Mouse (Mus musculus): Measurements from ENCODE around the gene Gdpgp1. TPM values are rescaled to one million over a fixed set of nuclear protein-coding genes. Genes with fewer than 3 reads are reported as not detected.

Gene Gdpgp1
- polyA plus RNA-seq (2014; fragmentation: Nextera tagmentation; extraction: Ambion mirVana) = 5.0 and 5.6 TPM in 2 replicates

DNA sequence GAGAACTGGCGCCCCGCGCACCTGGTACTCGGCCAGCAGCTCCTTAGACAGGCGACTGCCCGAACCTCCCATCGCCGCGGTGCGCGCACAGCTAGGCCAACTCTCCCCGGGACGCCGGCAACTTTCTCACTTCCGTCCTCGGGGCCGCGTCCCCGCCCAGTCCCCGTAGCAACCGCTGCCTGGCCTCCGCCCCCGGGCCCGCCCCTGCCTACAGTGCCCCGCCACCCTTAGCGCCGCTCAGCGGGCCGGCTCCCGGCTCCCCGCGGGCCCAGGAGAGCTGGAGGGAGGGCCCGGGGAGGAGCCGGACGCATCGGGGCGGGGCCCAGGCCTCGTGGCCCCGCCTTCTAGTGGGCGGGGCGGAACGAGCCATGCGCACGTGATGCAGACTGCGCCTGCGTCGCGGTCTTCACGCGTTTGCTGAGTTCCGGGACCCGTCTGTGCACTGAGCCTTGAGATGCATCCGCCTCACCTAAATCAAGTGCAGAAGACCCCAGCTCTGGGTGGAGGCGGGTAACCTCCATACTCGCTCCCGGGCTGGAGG is at the start of gene Gdpgp1, which contains the start of gene Cib1:
Gdpgp1 (plus strand) TSS at position 377 of the 541 bp plus-strand sequence.
Cib1 (minus strand) TSS at position 325 of the 541 bp plus-strand sequence.
- under 1% methylated on average over 54 of the region's 56 CpGs for WGBS
- peak within 1 kb of the TSS; percentile 68 for H3K4me2 ChIP-seq (replicated peaks; ENCODE audit: low read depth, low read length)

DNA sequence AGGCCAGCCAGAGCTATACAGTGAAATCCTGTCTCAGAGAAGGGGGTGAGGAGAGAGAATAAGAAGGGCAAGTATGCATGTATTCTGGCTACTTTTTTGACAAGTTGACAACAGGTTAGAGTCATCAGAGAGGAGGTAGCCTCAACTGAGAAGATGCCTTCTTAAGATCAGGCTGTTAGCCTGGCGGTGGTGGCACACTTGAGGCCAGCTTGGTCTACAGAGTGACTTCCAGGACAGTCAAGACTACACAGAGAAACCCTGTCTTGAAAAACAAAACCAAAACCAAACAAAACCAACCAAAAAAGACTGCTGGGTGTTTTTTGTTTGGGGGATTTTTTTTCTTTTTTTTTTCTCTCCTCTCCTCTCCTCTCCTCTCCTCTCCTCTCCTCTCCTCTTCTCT is 49.2 kb upstream of the Gdpgp1 start:
- Histone ChIP-seq H3K9me3 (ENCODE audit: control insufficient read depth, low read depth, low read length) (no peaks in the 10 kb centered on the region), H3K4me1 (ENCODE audit: control insufficient read depth, insufficient read depth, low read length) (peaks cover 12% of the 10 kb centered on the region), H3K36me3 (ENCODE audit: control insufficient read depth, insufficient read depth, low read length) (no peaks in the 10 kb centered on the region), H3K27me3 (ENCODE audit: control insufficient read depth, insufficient read depth, low read length) (no peaks in the 10 kb centered on the region), H3K4me2 (replicated peaks; ENCODE audit: low read depth, low read length) (no peak overlapping the region), H3K4me3 (ENCODE audit: low read depth, low read length) (no peak overlapping the region), H3K9ac (replicated peaks; ENCODE audit: low read depth, low read length) (no peak overlapping the region), H3K27ac (ENCODE audit: low read length) (no peak overlapping the region)
- no peak for ATAC-seq (ENCODE audit: insufficient number of reproducible peaks, insufficient read depth, low FRiP score, low read depth)
- WGBS = 95% methylated on average over 1 of the region's 1 CpGs

More for the DNA sequence above, at the start of gene Gdpgp1, which contains the start of gene Cib1:
- Histone ChIP-seq H3K9ac (replicated peaks; ENCODE audit: low read depth, low read length) (peak within 1 kb of the TSS; percentile 58), H3K27ac (ENCODE audit: low read length) (peak within 1 kb of the TSS; percentile 48; the same call in 1 of the 2 replicates), H3K9me3 (ENCODE audit: control insufficient read depth, low read depth, low read length) (no peaks in the 10 kb centered on the region), H3K4me3 (ENCODE audit: low read depth, low read length) (peak within 1 kb of the TSS; percentile 55), H3K36me3 (ENCODE audit: control insufficient read depth, insufficient read depth, low read length) (peaks cover 2% of the 10 kb centered on the region; the same call in 1 of the 2 replicates), H3K4me1 (ENCODE audit: control insufficient read depth, insufficient read depth, low read length) (peaks cover 12% of the 10 kb centered on the region; the same call in 1 of the 2 replicates), H3K27me3 (ENCODE audit: control insufficient read depth, insufficient read depth, low read length) (no peaks in the 10 kb centered on the region)
- ATAC-seq (ENCODE audit: insufficient number of reproducible peaks, insufficient read depth, low FRiP score, low read depth) = peak; percentile 99

DNA sequence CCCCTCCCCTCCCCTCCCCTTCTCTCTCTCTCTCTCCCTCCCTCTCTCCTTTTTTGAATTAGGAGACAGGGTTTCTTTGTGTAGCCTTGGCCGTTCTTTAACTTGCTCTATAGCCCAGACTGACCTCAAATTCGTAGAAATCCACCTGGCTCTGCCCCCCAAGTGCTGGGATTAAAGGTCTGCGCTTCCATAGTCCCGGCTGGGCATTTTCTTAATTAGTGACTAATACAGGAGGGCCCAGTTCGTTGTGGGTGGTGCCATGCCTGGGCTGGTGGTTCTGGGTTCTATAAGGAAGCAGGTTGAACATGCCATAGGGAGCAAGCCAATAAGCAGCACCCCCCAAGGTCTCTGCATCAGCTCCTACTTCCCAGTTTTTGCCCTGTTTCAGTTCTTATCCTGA is 48.7 kb upstream of the Gdpgp1 start:
- WGBS = 65% methylated on average over 5 of the region's 5 CpGs
- no peak overlapping the region for H3K9ac ChIP-seq (replicated peaks; ENCODE audit: low read depth, low read length)
- H3K27ac ChIP-seq (ENCODE audit: low read length) = no peak overlapping the region
- H3K36me3 ChIP-seq (ENCODE audit: control insufficient read depth, insufficient read depth, low read length) = no peaks in the 10 kb centered on the region
- no peak overlapping the region for H3K4me2 ChIP-seq (replicated peaks; ENCODE audit: low read depth, low read length)
- no peaks in the 10 kb centered on the region for H3K9me3 ChIP-seq (ENCODE audit: control insufficient read depth, low read depth, low read length)
- H3K4me1 ChIP-seq (ENCODE audit: control insufficient read depth, insufficient read depth, low read length) = peaks cover 13% of the 10 kb centered on the region
- H3K4me3 ChIP-seq (ENCODE audit: low read depth, low read length) = no peak overlapping the region
- no peak for ATAC-seq (ENCODE audit: insufficient number of reproducible peaks, insufficient read depth, low FRiP score, low read depth)
- no peaks in the 10 kb centered on the region for H3K27me3 ChIP-seq (ENCODE audit: control insufficient read depth, insufficient read depth, low read length)

DNA sequence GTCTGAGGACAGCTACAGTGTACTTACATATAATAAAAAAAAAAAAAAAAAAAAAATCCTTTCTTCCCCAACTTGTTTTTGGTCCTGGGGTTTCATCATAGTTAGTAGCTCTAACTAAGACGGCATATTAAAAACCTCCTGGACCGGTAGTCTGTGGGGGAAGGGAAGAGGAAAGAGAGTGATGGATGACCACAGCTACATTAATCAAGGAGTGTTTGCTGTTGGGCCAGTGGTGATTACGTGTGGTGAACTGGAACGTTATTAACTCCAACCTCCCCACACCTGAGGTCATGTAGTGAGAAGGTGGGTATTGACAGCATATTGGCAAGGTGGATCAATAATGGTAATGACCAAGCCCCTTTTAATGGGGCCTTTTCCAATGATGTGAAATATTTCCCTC is 48.1 kb upstream of the Gdpgp1 start:
- H3K4me2 ChIP-seq (replicated peaks; ENCODE audit: low read depth, low read length) = no peak overlapping the region
- no peak for ATAC-seq (ENCODE audit: insufficient number of reproducible peaks, insufficient read depth, low FRiP score, low read depth)
- no peaks in the 10 kb centered on the region for H3K36me3 ChIP-seq (ENCODE audit: control insufficient read depth, insufficient read depth, low read length)
- H3K27me3 ChIP-seq (ENCODE audit: control insufficient read depth, insufficient read depth, low read length) = no peaks in the 10 kb centered on the region
- peaks cover 18% of the 10 kb centered on the region for H3K4me1 ChIP-seq (ENCODE audit: control insufficient read depth, insufficient read depth, low read length)
- no peak overlapping the region for H3K27ac ChIP-seq (ENCODE audit: low read length)
- WGBS = 17% methylated on average over 4 of the region's 4 CpGs
- no peaks in the 10 kb centered on the region for H3K9me3 ChIP-seq (ENCODE audit: control insufficient read depth, low read depth, low read length)
- no peak overlapping the region for H3K4me3 ChIP-seq (ENCODE audit: low read depth, low read length)
- no peak overlapping the region for H3K9ac ChIP-seq (replicated peaks; ENCODE audit: low read depth, low read length)

DNA sequence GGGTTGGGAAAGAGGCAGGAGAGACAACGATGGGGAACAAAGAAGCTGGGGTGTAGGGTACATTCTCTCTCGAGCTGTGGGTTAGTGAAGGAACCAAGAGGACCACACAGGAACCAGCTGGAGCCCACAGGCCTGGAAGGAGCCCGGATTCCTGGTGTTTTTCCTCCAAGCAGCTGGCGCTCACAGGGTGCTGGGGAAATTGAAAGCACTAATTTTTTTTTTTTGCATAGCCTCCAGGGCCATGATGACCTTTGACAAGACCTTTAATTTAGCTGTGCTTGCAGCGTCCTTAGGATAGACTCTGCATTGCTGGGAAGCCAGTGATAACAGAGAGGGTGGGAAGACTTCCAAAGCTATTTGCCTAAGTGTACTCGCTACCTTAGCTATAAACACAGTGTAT is 47.7 kb upstream of the Gdpgp1 start:
- Histone ChIP-seq H3K4me3 (ENCODE audit: low read depth, low read length) (no peak overlapping the region), H3K4me2 (replicated peaks; ENCODE audit: low read depth, low read length) (no peak overlapping the region), H3K27me3 (ENCODE audit: control insufficient read depth, insufficient read depth, low read length) (no peaks in the 10 kb centered on the region), H3K9me3 (ENCODE audit: control insufficient read depth, low read depth, low read length) (no peaks in the 10 kb centered on the region), H3K9ac (replicated peaks; ENCODE audit: low read depth, low read length) (no peak overlapping the region), H3K36me3 (ENCODE audit: control insufficient read depth, insufficient read depth, low read length) (no peaks in the 10 kb centered on the region), H3K27ac (ENCODE audit: low read length) (no peak overlapping the region), H3K4me1 (ENCODE audit: control insufficient read depth, insufficient read depth, low read length) (peaks cover 18% of the 10 kb centered on the region)
- WGBS = 46% methylated on average over 6 of the region's 6 CpGs
- no peak for ATAC-seq (ENCODE audit: insufficient number of reproducible peaks, insufficient read depth, low FRiP score, low read depth)

DNA sequence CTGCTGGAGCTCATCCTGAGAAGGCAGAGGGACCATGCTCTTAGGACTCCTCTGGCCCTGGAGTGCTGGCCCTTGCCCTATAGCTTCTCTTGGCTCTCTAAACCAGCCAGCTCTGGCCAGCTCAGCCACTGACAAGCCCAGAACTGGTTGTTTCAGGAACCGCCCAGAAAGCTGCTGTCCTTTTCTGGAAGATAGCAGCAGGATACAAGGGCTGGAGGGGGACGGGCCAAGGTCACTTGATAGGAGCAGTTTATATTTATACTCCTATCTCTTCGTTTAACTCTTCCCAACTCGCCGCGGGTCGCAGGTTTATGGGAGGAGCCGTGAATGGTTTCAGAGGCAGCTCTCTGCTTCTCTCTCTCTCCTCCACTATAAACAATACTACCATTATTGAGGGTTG is 46.6 kb upstream of the Gdpgp1 start:
- Histone ChIP-seq H3K36me3 (ENCODE audit: control insufficient read depth, insufficient read depth, low read length) (no peaks in the 10 kb centered on the region), H3K4me1 (ENCODE audit: control insufficient read depth, insufficient read depth, low read length) (peaks cover 18% of the 10 kb centered on the region), H3K9me3 (ENCODE audit: control insufficient read depth, low read depth, low read length) (no peaks in the 10 kb centered on the region), H3K27me3 (ENCODE audit: control insufficient read depth, insufficient read depth, low read length) (no peaks in the 10 kb centered on the region), H3K4me2 (replicated peaks; ENCODE audit: low read depth, low read length) (peak overlapping the region; percentile 70), H3K9ac (replicated peaks; ENCODE audit: low read depth, low read length) (peak overlapping the region; percentile 49; the same call in 1 of the 2 replicates), H3K4me3 (ENCODE audit: low read depth, low read length) (peak overlapping the region; percentile 43; the same call in 1 of the 2 replicates), H3K27ac (ENCODE audit: low read length) (peak overlapping the region; percentile 74; the same call in 1 of the 2 replicates)
- WGBS = 10% methylated on average over 8 of the region's 8 CpGs
- no peak; the same call in 1 of the 2 replicates for ATAC-seq (ENCODE audit: insufficient number of reproducible peaks, insufficient read depth, low FRiP score, low read depth)

DNA sequence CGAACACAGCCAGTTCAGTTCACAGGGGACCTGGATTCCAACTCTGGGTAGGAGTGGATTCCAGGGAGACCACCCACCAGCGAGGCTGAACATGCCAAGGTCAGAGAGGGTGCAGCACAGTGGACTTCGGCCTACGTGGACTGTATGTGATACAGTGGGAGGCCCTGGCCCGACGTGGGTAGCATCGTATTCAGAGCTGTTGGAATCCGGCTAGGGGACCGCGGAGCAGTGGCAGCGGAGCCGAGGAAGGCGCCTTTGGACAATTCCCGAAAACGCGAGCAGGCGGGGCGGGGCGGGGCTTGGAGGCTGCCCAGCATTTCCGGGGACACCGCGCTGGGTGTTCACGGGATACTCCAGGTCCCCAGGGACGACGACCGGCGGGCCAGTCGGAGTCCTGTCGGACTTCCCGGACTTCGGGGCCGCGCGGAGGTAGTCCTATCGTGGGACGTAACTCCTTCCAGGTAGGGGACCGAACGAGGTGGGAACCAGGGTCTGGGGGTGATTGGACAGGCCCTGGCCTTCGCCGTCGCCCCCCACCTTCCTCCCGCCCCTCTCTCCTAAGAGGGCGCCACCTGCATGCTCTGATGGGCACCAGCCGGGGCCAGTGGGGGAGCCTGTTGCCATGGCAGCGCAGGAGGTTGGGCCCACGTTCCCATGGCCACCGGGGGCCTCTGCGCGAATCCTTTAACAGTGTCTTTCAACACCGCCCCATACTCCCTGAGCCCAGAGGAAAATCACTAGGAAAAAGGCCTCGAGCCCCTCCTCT is 46.0 kb upstream of the Gdpgp1 start, which contains the start of gene Sema4b:
Sema4b (plus strand) TSS at position 311 of the 766 bp plus-strand sequence.
- peak within 1 kb of the TSS; percentile 49 for H3K9ac ChIP-seq (replicated peaks; ENCODE audit: low read depth, low read length)
- H3K4me3 ChIP-seq (ENCODE audit: low read depth, low read length) = peak within 1 kb of the TSS; percentile 43
- H3K36me3 ChIP-seq (ENCODE audit: control insufficient read depth, insufficient read depth, low read length) = no peaks in the 10 kb centered on the region
- H3K4me2 ChIP-seq (replicated peaks; ENCODE audit: low read depth, low read length) = peak within 1 kb of the TSS; percentile 70
- H3K4me1 ChIP-seq (ENCODE audit: control insufficient read depth, insufficient read depth, low read length) = peaks cover 22% of the 10 kb centered on the region
- WGBS = under 1% methylated on average over 51 of the region's 51 CpGs
- no peaks in the 10 kb centered on the region for H3K27me3 ChIP-seq (ENCODE audit: control insufficient read depth, insufficient read depth, low read length)
- no peaks in the 10 kb centered on the region for H3K9me3 ChIP-seq (ENCODE audit: control insufficient read depth, low read depth, low read length)
- peak; percentile 86 for ATAC-seq (ENCODE audit: insufficient number of reproducible peaks, insufficient read depth, low FRiP score, low read depth)
- H3K27ac ChIP-seq (ENCODE audit: low read length) = peak within 1 kb of the TSS; percentile 74

DNA sequence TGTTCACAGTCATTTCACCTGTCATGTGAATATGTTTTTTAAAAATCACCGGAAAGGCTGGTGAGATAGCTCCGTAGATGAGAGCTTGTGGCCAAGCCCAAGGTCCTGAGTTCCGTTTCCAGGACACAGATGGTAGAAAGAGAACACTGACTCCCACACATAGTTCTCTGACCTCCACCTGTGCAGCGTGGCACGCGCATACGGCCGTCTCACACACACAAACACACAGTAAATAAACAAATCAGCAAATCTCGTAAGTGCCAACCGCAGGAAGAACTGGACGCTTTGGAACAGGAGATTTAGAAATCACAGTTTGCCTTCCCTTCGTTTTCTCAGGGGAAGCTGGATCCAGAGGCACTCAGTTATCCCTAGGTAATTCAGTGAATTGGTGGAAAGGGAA is 45.2 kb upstream of the Gdpgp1 start:
- H3K9ac ChIP-seq (replicated peaks; ENCODE audit: low read depth, low read length) = no peak overlapping the region
- WGBS = 57% methylated on average over 12 of the region's 12 CpGs

More for the DNA sequence above, 45.2 kb upstream of the Gdpgp1 start:
- Histone ChIP-seq H3K27ac (ENCODE audit: low read length) (no peak overlapping the region; the same call in 1 of the 2 replicates), H3K36me3 (ENCODE audit: control insufficient read depth, insufficient read depth, low read length) (no peaks in the 10 kb centered on the region), H3K4me3 (ENCODE audit: low read depth, low read length) (peak overlapping the region; percentile 43), H3K4me2 (replicated peaks; ENCODE audit: low read depth, low read length) (peak overlapping the region; percentile 70), H3K4me1 (ENCODE audit: control insufficient read depth, insufficient read depth, low read length) (peaks cover 30% of the 10 kb centered on the region), H3K27me3 (ENCODE audit: control insufficient read depth, insufficient read depth, low read length) (no peaks in the 10 kb centered on the region), H3K9me3 (ENCODE audit: control insufficient read depth, low read depth, low read length) (no peaks in the 10 kb centered on the region)
- ATAC-seq (ENCODE audit: insufficient number of reproducible peaks, insufficient read depth, low FRiP score, low read depth) = no peak
